Mouse (Mus musculus): ENCODE measurements around the gene Pdzd7. TPM values are rescaled to one million over a fixed set of nuclear protein-coding genes. Genes with fewer than 3 reads are reported as not detected.
"Not testable (repeated sequence)": the region's sequence is repeated elsewhere in the genome, so short reads cannot be mapped to it uniquely, and the experiment has no call there.

Pdzd7 gene
- total RNA-seq, 1 experiment from 2014 or later, result not detected

GRCm38 (mm10) chr19:45045236-45045635 is 281 bp downstream of the Pdzd7 start:
- no peak for ATAC-seq (replicated peaks in 1 of 2; ENCODE audit: insufficient read depth in 1 of 2, low FRiP score in 2 of 2, low TSS enrichment in 1 of 2, low read depth in 1 of 2, poor library complexity in 2 of 2, severe bottlenecking in 2 of 2)

DNA sequence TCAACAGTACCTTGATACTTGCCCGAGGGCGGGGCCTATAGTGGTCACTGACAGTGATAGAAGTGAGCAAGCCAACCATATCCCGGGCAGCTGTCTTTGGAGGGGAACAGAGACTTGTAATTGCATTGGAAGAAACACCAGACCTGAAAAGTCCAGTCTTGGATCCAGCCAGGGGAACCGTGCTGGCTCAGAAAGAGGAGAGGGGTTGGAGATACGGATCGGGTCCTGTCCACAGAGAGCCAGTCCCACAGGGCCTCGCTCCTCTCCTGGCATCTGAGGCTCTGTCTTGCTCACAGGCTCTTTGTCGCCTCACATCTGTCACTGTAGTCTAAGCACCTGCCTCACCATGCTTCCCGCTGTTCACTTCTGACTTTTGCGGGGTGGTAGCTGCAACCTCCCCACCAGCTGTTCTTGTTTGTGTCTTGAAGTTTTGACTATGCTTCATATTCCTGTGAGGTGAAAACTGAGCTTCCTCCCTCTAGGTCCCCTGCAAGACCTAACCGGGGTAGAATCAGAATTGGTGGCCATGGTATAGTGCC is 1.1 kb downstream of the Pdzd7 start:
- no peak for ATAC-seq (replicated peaks in 1 of 2; ENCODE audit: insufficient read depth in 1 of 2, low FRiP score in 2 of 2, low TSS enrichment in 1 of 2, low read depth in 1 of 2, poor library complexity in 2 of 2, severe bottlenecking in 2 of 2)

DNA sequence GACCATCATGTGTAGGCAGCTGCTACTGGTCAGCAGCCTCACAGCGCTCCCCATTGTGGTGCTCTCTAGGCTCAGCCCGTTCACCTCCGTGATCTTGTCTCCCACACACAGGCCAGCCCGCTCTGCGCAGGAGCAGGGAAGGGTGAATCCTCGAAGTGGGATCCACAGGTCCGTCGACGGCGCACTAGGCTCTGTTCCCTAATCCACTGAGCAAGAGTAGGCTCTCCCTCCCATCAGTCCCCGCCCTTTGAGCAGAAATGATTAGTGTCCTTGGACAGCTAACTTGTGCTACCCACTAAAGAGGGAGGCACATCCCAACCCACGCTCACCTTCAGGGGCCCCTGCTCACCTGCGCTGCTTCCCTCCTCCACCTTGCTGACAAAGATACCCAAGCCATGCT is 5.3 kb downstream of the Pdzd7 start:
- no peak for ATAC-seq (replicated peaks in 1 of 2; ENCODE audit: insufficient read depth in 1 of 2, low FRiP score in 2 of 2, low TSS enrichment in 1 of 2, low read depth in 1 of 2, poor library complexity in 2 of 2, severe bottlenecking in 2 of 2)

DNA sequence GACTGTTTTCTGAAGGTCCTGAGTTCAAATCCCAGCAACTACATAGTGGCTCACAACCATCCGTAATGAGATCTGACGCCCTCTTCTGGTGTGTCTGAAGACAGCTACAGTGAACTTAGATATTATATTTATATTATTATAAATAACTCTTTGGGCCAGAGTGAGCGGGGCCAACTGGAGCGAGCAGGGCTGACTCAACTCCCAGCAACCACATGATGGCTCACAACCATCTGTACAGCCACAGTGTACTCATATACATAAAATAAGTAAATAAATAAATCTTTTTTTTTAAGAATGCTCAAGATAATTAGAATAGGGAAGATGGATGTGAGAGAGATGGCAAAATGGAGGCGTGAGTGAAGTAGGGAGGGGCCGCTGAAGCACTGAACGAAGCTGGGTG is 7.3 kb downstream of the Pdzd7 start:
- not testable (repeated sequence) for ATAC-seq (replicated peaks in 1 of 2; ENCODE audit: insufficient read depth in 1 of 2, low FRiP score in 2 of 2, low TSS enrichment in 1 of 2, low read depth in 1 of 2, poor library complexity in 2 of 2, severe bottlenecking in 2 of 2)

GRCm38 (mm10) chr19:45036867-45037266 is 8.7 kb downstream of the Pdzd7 start:
- peak; percentile 28 to 42; a peak in 3 of 4 replicates for ATAC-seq (replicated peaks in 1 of 2; ENCODE audit: insufficient read depth in 1 of 2, low FRiP score in 2 of 2, low TSS enrichment in 1 of 2, low read depth in 1 of 2, poor library complexity in 2 of 2, severe bottlenecking in 2 of 2)

- peak; percentile 27 to 51; a peak in 2 of 4 replicates for ATAC-seq (replicated peaks in 1 of 2; ENCODE audit: insufficient read depth in 1 of 2, low FRiP score in 2 of 2, low TSS enrichment in 1 of 2, low read depth in 1 of 2, poor library complexity in 2 of 2, severe bottlenecking in 2 of 2)
Observed at GRCm38 (mm10) chr19:45032570-45033332, 12.8 kb downstream of the Pdzd7 start.

DNA sequence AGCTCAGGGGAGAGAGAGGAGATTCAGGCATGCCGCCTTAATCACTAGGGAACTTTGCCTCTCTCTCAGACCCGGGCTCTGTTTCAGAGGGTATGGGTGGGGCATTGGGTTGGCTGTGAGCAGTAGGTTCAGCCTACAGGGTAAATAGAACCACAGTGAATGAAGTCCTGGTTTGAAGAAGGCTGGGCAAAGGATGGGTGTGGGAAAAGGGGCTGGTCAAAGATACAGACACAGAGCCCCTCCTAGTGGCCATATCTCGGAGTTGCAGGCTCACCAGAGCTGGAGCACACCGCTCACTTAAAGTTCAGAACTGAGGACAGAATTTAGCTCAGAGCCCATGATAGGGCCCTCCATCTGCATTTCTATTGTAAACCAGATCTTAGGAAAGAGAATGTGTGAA is 13.7 kb downstream of the Pdzd7 start:
- ATAC-seq (replicated peaks in 1 of 2; ENCODE audit: insufficient read depth in 1 of 2, low FRiP score in 2 of 2, low TSS enrichment in 1 of 2, low read depth in 1 of 2, poor library complexity in 2 of 2, severe bottlenecking in 2 of 2), result peak; percentile 72 to 77

DNA sequence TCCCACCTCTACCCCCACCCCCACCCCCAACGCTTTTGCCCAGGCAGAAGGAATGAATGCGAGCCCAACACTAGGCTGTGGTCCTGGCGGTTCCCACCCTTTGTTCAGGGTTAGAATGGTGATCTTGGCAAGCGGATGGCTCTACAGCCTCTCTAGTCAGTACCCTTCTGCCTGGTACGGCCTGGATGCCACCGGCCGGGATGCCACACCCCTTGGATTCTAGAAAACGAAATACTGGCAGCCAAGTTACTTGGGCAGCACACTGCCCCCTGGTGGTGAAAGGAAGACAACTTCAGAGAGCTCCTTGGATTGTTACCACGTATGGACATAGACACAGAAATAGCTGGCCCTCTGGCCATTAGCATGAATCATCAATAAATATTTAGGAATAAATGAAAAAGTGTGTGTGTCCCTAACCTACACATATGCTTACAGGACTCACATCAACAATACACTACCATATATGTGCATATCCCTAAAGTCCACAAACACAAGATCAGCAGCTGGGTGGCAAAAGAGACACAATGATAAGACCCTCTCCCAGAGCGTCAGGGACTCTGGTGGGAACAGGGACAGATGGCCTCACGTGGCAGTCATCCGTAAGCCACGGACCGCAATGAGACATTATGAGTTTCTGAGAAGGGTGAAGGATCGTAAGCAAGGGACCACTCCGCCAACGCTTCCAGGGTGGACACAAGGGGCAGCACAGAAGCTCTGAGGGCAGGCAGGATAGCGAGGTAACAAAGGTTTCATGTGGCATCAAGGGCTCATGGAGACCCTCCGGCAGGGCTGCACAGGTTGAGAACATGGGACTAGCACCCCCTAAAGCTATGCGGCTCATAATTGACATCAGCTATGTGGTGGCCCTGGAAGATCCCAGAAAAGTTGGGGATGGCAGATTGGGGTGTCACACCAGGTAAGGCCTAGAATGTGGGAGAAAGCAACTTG is 14.5 kb downstream of the Pdzd7 start:
- peak; percentile 48 to 59; a peak in 2 of 4 replicates for ATAC-seq (replicated peaks in 1 of 2; ENCODE audit: insufficient read depth in 1 of 2, low FRiP score in 2 of 2, low TSS enrichment in 1 of 2, low read depth in 1 of 2, poor library complexity in 2 of 2, severe bottlenecking in 2 of 2)

DNA sequence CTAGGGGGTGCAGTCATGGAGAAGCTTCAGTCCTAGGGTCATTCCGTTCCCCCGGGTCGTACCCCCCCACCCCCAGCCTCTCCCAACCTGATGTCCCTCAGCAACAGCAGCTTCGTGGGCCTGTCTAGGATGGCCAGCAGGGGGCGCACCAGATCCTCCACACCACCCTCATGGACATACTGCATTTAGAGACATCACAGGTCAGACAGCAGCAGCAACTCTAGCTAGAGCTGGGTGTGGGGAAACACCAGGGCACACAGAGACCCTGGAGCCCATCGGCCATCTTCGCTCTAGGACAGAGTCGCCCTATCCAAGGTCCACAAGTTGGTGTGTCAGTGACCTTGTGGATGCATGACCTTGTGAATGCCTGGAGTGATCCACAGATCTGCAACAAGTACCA is 15.4 kb downstream of the Pdzd7 start:
- 0 out of 4 replicates have a peak, but pooled peaks of 1 of the 2 experiments have one; percentile 23 for ATAC-seq (replicated peaks in 1 of 2; ENCODE audit: insufficient read depth in 1 of 2, low FRiP score in 2 of 2, low TSS enrichment in 1 of 2, low read depth in 1 of 2, poor library complexity in 2 of 2, severe bottlenecking in 2 of 2)

GRCm38 (mm10) chr19:45029571-45029970 is 15.9 kb downstream of the Pdzd7 start:
- no peak for ATAC-seq (replicated peaks in 1 of 2; ENCODE audit: insufficient read depth in 1 of 2, low FRiP score in 2 of 2, low TSS enrichment in 1 of 2, low read depth in 1 of 2, poor library complexity in 2 of 2, severe bottlenecking in 2 of 2)

DNA sequence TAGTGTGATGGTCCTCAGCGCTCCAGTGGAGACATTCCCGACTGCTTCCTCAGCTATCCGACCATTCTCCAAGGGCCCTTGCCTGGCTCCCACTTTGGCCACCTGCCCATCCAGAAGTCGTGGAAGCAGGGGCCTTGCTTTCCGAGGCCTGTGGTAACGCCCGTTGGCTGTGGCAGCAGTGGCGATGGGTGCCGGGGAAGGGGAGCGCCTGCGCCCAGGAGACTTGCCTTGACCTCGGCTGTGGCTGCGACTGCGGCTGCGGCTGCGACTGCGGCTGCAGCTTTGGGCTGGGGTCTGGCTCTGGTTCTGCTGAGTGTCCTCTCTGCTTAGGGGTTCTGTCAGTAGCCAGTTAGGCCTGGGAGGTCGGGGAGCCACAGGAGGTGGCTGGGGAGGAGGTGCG is 16.8 kb downstream of the Pdzd7 start:
- ATAC-seq (replicated peaks in 1 of 2; ENCODE audit: insufficient read depth in 1 of 2, low FRiP score in 2 of 2, low TSS enrichment in 1 of 2, low read depth in 1 of 2, poor library complexity in 2 of 2, severe bottlenecking in 2 of 2), result no peak

DNA sequence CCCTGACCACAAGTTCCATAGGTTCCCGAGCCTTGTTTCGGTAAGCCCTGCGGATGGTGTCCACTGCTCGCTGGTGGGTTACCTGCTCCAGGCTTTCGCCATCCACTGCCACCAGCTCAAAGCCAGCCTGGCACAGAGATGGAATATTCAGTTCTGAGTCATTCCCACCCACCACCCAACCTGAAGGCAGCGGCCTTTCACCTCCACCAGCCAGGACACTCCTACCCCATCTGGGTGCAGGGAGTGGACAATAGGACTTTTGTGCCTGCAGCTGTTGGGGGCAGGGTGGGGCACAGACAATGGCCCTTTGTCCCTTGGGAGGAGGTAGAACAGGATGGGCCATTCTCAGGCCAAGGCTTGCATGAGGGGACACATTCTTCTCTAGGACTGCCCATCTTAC is 17.7 kb downstream of the Pdzd7 start:
- ATAC-seq (replicated peaks in 1 of 2; ENCODE audit: insufficient read depth in 1 of 2, low FRiP score in 2 of 2, low TSS enrichment in 1 of 2, low read depth in 1 of 2, poor library complexity in 2 of 2, severe bottlenecking in 2 of 2), result no peak

GRCm38 (mm10) chr19:45026958-45027670 is 18.4 kb downstream of the Pdzd7 start:
- no peak for ATAC-seq (replicated peaks in 1 of 2; ENCODE audit: insufficient read depth in 1 of 2, low FRiP score in 2 of 2, low TSS enrichment in 1 of 2, low read depth in 1 of 2, poor library complexity in 2 of 2, severe bottlenecking in 2 of 2)

- no peak for ATAC-seq (replicated peaks in 1 of 2; ENCODE audit: insufficient read depth in 1 of 2, low FRiP score in 2 of 2, low TSS enrichment in 1 of 2, low read depth in 1 of 2, poor library complexity in 2 of 2, severe bottlenecking in 2 of 2)
Observed at GRCm38 (mm10) chr19:45025937-45026568, 19.5 kb downstream of the Pdzd7 start.

DNA sequence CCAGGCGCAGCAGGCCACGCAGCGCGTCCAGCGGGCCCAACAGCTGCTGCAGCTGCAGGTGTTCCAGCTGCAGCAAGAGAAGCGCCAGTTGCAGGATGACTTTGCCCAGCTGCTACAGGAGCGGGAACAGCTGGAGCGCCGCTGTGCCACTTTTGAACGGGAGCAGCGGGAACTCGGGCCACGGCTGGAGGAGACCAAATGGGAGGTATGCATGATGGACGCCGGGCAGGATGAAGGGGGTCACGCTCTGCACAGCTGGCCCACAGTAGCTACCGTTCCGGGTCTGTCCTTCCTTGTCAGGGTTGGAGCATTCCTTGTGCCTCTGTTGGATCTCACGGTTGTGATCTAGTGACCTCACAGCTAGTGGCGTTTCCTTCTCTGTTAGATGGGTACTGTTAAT is 20.7 kb downstream of the Pdzd7 start:
- no peak for ATAC-seq (replicated peaks in 1 of 2; ENCODE audit: insufficient read depth in 1 of 2, low FRiP score in 2 of 2, low TSS enrichment in 1 of 2, low read depth in 1 of 2, poor library complexity in 2 of 2, severe bottlenecking in 2 of 2)

- ATAC-seq (replicated peaks in 1 of 2; ENCODE audit: insufficient read depth in 1 of 2, low FRiP score in 2 of 2, low TSS enrichment in 1 of 2, low read depth in 1 of 2, poor library complexity in 2 of 2, severe bottlenecking in 2 of 2), result no peak
Observed at GRCm38 (mm10) chr19:45023993-45024392, 21.5 kb downstream of the Pdzd7 start.

GRCm38 (mm10) chr19:45021362-45021761 is 24.2 kb downstream of the Pdzd7 start:
- ATAC-seq (replicated peaks in 1 of 2; ENCODE audit: insufficient read depth in 1 of 2, low FRiP score in 2 of 2, low TSS enrichment in 1 of 2, low read depth in 1 of 2, poor library complexity in 2 of 2, severe bottlenecking in 2 of 2), result no peak

All from hematopoietic stem cell, adult 5-6 weeks (primary cell).